Mouse (Mus musculus): ENCODE data around the gene Matk. TPM values are rescaled to one million over a fixed set of nuclear protein-coding genes. Genes with fewer than 3 reads are reported as not detected.

Matk gene
- total and polyA plus RNA-seq, 3 experiments = 0.23 to 1.0 TPM; not detected in 1

DNA sequence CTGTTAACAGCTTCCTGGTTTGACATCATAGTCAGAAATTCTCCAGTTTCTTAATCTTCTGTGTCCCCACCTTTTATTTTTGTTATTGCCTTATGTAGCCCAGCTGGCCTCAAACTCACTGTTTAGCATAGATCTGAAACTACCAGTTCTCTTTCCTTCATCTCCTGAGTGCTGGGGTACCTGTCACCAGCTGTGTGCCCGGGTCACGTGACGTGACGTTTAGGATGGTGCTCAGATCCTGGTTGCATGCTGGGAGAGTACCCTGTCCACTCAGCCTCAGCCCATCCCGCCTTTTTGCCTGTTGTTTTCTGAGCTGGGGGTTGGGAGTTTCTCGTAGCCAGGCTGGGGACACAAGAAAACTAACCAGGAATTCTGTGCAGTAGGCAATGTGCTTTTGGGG is 44.5 kb downstream of the Matk start:
- Histone ChIP-seq H3K4me1 (ENCODE audit: control insufficient read depth in 1 of 2, insufficient read depth in 2 of 2, low read length in 2 of 2) (peaks cover 4 to 21% of the 10 kb centered on the region in 2 experiments; a peak in 3 of 4 replicates), H3K27ac (ENCODE audit: control insufficient read depth, low read depth, low read length) (no peak overlapping the region), H3K9ac (ENCODE audit: control insufficient read depth, low read depth, low read length, poor library complexity, severe bottlenecking) (no peak overlapping the region), H3K4me3 (ENCODE audit: control insufficient read depth in 1 of 2, insufficient read depth in 1 of 2, low read depth in 2 of 2, low read length in 2 of 2) (no peak overlapping the region), H3K79me2 (ENCODE audit: control insufficient read depth, insufficient read depth, low read length, poor library complexity) (peaks cover 77% of the 10 kb centered on the region), H3K36me3 (ENCODE audit: control insufficient read depth in 1 of 2, insufficient read depth in 2 of 2, low read length in 2 of 2) (peaks cover 0 to 10% of the 10 kb centered on the region in 2 experiments; a peak in 2 of 4 replicates), H3K27me3 (ENCODE audit: control insufficient read depth in 1 of 2, insufficient read depth in 2 of 2, low read length in 2 of 2) (no peaks in the 10 kb centered on the region), H3K9me3 (replicated peaks; ENCODE audit: insufficient read depth, low read length) (no peaks in the 10 kb centered on the region)
- TF ChIP-seq USF2 (IDR thresholded peaks at IDR 0.05; ENCODE audit: borderline replicate concordance in 1 of 2, insufficient read depth in 1 of 2, low read depth in 1 of 2, low read length in 2 of 2) (no peak), NELFE (IDR thresholded peaks at IDR 0.05; ENCODE audit: low read depth, low read length) (no peak), EP300 (IDR thresholded peaks at IDR 0.05; ENCODE audit: low read depth in 1 of 2, low read length in 2 of 2) (no peak), GABPA (IDR thresholded peaks at IDR 0.05; ENCODE audit: low read depth, low read length) (no peak), KAT2A (conservative IDR thresholded peaks at IDR 0.05; ENCODE audit: low read depth, low read length) (no peak), USF1 (IDR thresholded peaks at IDR 0.05; ENCODE audit: low read depth, low read length) (0 out of 2 replicates have a peak, but pooled peaks have one; percentile 23), MAFK (IDR thresholded peaks at IDR 0.05; ENCODE audit: borderline replicate concordance, low read depth, low read length) (no peak), HCFC1 (IDR thresholded peaks at IDR 0.05; ENCODE audit: low read depth, low read length) (no peak)
- DNase-seq (ENCODE audit: low read depth, low spot score) = no peak

DNA sequence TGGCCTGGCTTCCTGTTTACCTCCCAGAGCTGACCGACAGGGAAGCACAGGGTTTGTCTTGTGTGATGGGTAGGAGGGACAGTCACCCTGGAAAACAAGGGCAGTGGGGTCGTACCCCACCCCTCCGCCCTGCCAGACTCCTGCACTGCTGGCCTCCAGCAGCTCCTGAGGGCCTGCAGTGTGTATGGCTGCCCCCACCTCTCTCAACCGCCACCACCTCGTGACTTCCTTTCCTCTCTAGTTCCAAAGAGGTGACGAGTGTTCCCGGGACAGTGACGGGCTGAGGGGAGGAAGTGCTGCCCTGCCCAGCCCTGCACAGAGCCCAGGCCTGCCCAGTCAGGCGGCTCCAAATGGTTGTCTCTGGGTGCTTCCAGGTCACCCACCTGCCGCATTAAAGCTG is 45.1 kb downstream of the Matk start:
- no peak overlapping the region for H3K9ac ChIP-seq (ENCODE audit: control insufficient read depth, low read depth, low read length, poor library complexity, severe bottlenecking)
- TF ChIP-seq MAFK (IDR thresholded peaks at IDR 0.05; ENCODE audit: borderline replicate concordance, low read depth, low read length) = no peak
- no peak for DNase-seq (ENCODE audit: low read depth, low spot score)
- peaks cover 0 to 10% of the 10 kb centered on the region in 2 experiments; a peak in 2 of 4 replicates for H3K36me3 ChIP-seq (ENCODE audit: control insufficient read depth in 1 of 2, insufficient read depth in 2 of 2, low read length in 2 of 2)
- H3K27me3 ChIP-seq (ENCODE audit: control insufficient read depth in 1 of 2, insufficient read depth in 2 of 2, low read length in 2 of 2) = no peaks in the 10 kb centered on the region
- peaks cover 4 to 21% of the 10 kb centered on the region in 2 experiments; a peak in 3 of 4 replicates for H3K4me1 ChIP-seq (ENCODE audit: control insufficient read depth in 1 of 2, insufficient read depth in 2 of 2, low read length in 2 of 2)
- H3K4me3 ChIP-seq (ENCODE audit: control insufficient read depth in 1 of 2, insufficient read depth in 1 of 2, low read depth in 2 of 2, low read length in 2 of 2) = no peak overlapping the region
- H3K9me3 ChIP-seq (replicated peaks; ENCODE audit: insufficient read depth, low read length) = no peaks in the 10 kb centered on the region
- H3K79me2 ChIP-seq (ENCODE audit: control insufficient read depth, insufficient read depth, low read length, poor library complexity) = peaks cover 77% of the 10 kb centered on the region
- no peak overlapping the region for H3K27ac ChIP-seq (ENCODE audit: control insufficient read depth, low read depth, low read length)

DNA sequence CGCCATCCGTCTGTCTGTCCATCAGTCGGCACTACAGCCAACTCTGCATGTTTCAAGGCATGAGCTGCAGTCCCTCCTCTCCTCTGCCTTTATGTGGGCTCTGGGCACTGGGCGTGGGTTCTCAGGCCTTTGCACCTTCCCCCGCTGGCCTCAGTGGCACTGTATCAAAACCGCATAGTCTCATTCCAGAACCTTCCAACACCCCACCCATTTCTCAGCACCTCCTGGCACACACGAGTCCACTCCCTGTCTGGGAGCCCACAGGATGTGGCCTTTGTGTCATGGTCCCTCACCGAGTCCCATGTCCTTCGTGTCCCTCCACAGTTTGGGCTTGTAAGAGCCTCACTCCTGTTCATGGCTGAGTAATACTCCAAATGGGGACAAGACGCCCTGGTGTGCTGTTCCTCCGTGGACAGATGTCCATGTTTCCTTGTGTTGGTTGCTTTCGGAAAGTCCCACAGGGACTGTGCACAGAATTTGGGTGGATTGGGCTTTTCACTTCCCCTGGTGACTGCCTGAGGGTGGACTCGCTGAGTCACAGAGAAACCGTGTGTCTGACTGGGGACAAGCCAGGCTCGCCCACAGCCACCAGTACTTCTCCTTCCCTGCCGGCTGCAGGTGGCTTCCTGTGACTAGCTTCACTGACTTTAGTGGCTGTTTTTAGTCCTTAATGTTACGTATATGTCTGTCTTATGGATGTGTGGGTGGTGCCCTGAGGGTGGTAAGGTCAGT is 45.8 kb downstream of the Matk start:
- H3K4me1 ChIP-seq (ENCODE audit: control insufficient read depth in 1 of 2, insufficient read depth in 2 of 2, low read length in 2 of 2) = peaks cover 4 to 21% of the 10 kb centered on the region in 2 experiments; a peak in 3 of 4 replicates
- no peak overlapping the region for H3K4me3 ChIP-seq (ENCODE audit: control insufficient read depth in 1 of 2, insufficient read depth in 1 of 2, low read depth in 2 of 2, low read length in 2 of 2)
- H3K9ac ChIP-seq (ENCODE audit: control insufficient read depth, low read depth, low read length, poor library complexity, severe bottlenecking) = no peak overlapping the region
- DNase-seq (ENCODE audit: low read depth, low spot score) = peak; percentile 44
- H3K27me3 ChIP-seq (ENCODE audit: control insufficient read depth in 1 of 2, insufficient read depth in 2 of 2, low read length in 2 of 2) = no peaks in the 10 kb centered on the region
- H3K36me3 ChIP-seq (ENCODE audit: control insufficient read depth in 1 of 2, insufficient read depth in 2 of 2, low read length in 2 of 2) = peaks cover 0 to 10% of the 10 kb centered on the region in 2 experiments; a peak in 2 of 4 replicates
- no peak overlapping the region for H3K27ac ChIP-seq (ENCODE audit: control insufficient read depth, low read depth, low read length)
- TF ChIP-seq CHD2 (IDR thresholded peaks at IDR 0.05; ENCODE audit: low read length) = no peak
- H3K9me3 ChIP-seq (replicated peaks; ENCODE audit: insufficient read depth, low read length) = no peaks in the 10 kb centered on the region
- H3K79me2 ChIP-seq (ENCODE audit: control insufficient read depth, insufficient read depth, low read length, poor library complexity) = peaks cover 73% of the 10 kb centered on the region
